Mouse (Mus musculus): Measurements from ENCODE around the gene Btn2a2. TPM values are rescaled to one million over a fixed set of nuclear protein-coding genes. Genes with fewer than 3 reads are reported as not detected.

Btn2a2 gene
- polyA plus RNA-seq, 1 experiment from 2014 or later = 0.87 TPM

- Histone ChIP-seq H3K9me3 (ENCODE audit: control insufficient read depth, low read length) (no peaks in the 10 kb centered on the region), H3K36me3 (ENCODE audit: control insufficient read depth, insufficient read depth, low read length) (no peaks in the 10 kb centered on the region), H3K4me1 (ENCODE audit: control insufficient read depth, insufficient read depth, low read length) (0 out of 2 replicates have a peak, but pooled peaks cover 3% of the 10 kb centered on the region), H3K9ac (ENCODE audit: low read depth, low read length) (no peak overlapping the region), H3K27ac (ENCODE audit: low read depth, low read length) (0 out of 2 replicates have a peak overlapping the region, but pooled peaks have one; percentile 30), H3K27me3 (ENCODE audit: control insufficient read depth, insufficient read depth, low read length) (no peaks in the 10 kb centered on the region), H3K4me2 (replicated peaks; ENCODE audit: low read depth, low read length) (peak overlapping the region; percentile 61), H3K4me3 (ENCODE audit: low read length) (peak overlapping the region; percentile 49)
- WGBS = 57% methylated on average over 3 of the region's 3 CpGs
- no peak for ATAC-seq (ENCODE audit: low FRiP score, low TSS enrichment)
Observed at GRCm38 (mm10) chr13:23448758-23449157, 39.9 kb downstream of the Btn2a2 start.

GRCm38 (mm10) chr13:23446498-23446952, 42.1 kb downstream of the Btn2a2 start:
- Histone ChIP-seq H3K4me2 (replicated peaks; ENCODE audit: low read depth, low read length) (peak overlapping the region; percentile 68), H3K9ac (ENCODE audit: low read depth, low read length) (peak overlapping the region; percentile 51), H3K27ac (ENCODE audit: low read depth, low read length) (peak overlapping the region; percentile 53; the same call in 1 of the 2 replicates)

GRCm38 (mm10) chr13:23445561-23446320, 42.9 kb downstream of the Btn2a2 start:
- ATAC-seq (ENCODE audit: low FRiP score, low TSS enrichment) = peak; percentile 93
- no peaks in the 10 kb centered on the region for H3K36me3 ChIP-seq (ENCODE audit: control insufficient read depth, insufficient read depth, low read length)
- H3K4me3 ChIP-seq (ENCODE audit: low read length) = peak overlapping the region; percentile 53
- H3K9ac ChIP-seq (ENCODE audit: low read depth, low read length) = peak overlapping the region; percentile 65
- peak overlapping the region; percentile 68 for H3K4me2 ChIP-seq (replicated peaks; ENCODE audit: low read depth, low read length)
- 0 out of 2 replicates have a peak, but pooled peaks cover 3% of the 10 kb centered on the region for H3K4me1 ChIP-seq (ENCODE audit: control insufficient read depth, insufficient read depth, low read length)
- H3K27ac ChIP-seq (ENCODE audit: low read depth, low read length) = peak overlapping the region; percentile 93
- under 1% methylated on average over 55 of the region's 55 CpGs for WGBS
- H3K9me3 ChIP-seq (ENCODE audit: control insufficient read depth, low read length) = no peaks in the 10 kb centered on the region
- H3K27me3 ChIP-seq (ENCODE audit: control insufficient read depth, insufficient read depth, low read length) = no peaks in the 10 kb centered on the region

More at GRCm38 (mm10) chr13:23446498-23446952, 42.1 kb downstream of the Btn2a2 start:
- H3K9me3 ChIP-seq (ENCODE audit: control insufficient read depth, low read length) = no peaks in the 10 kb centered on the region
- peak; percentile 61 for ATAC-seq (ENCODE audit: low FRiP score, low TSS enrichment)
- 0 out of 2 replicates have a peak, but pooled peaks cover 3% of the 10 kb centered on the region for H3K4me1 ChIP-seq (ENCODE audit: control insufficient read depth, insufficient read depth, low read length)
- H3K36me3 ChIP-seq (ENCODE audit: control insufficient read depth, insufficient read depth, low read length) = no peaks in the 10 kb centered on the region
- WGBS = under 1% methylated on average over 16 of the region's 16 CpGs
- no peaks in the 10 kb centered on the region for H3K27me3 ChIP-seq (ENCODE audit: control insufficient read depth, insufficient read depth, low read length)
- H3K4me3 ChIP-seq (ENCODE audit: low read length) = peak overlapping the region; percentile 53

- Histone ChIP-seq H3K4me1 (ENCODE audit: control insufficient read depth, insufficient read depth, low read length) (0 out of 2 replicates have a peak, but pooled peaks cover 3% of the 10 kb centered on the region), H3K9me3 (ENCODE audit: control insufficient read depth, low read length) (no peaks in the 10 kb centered on the region), H3K27me3 (ENCODE audit: control insufficient read depth, insufficient read depth, low read length) (no peaks in the 10 kb centered on the region), H3K4me2 (replicated peaks; ENCODE audit: low read depth, low read length) (peak overlapping the region; percentile 68), H3K9ac (ENCODE audit: low read depth, low read length) (peak overlapping the region; percentile 65), H3K27ac (ENCODE audit: low read depth, low read length) (peak overlapping the region; percentile 93), H3K36me3 (ENCODE audit: control insufficient read depth, insufficient read depth, low read length) (no peaks in the 10 kb centered on the region), H3K4me3 (ENCODE audit: low read length) (peak overlapping the region; percentile 53)
- ATAC-seq (ENCODE audit: low FRiP score, low TSS enrichment) = peak; percentile 8; the same call in 1 of the 2 replicates
- 3% methylated on average over 10 of the region's 10 CpGs for WGBS
Observed at GRCm38 (mm10) chr13:23445156-23445555, 43.5 kb downstream of the Btn2a2 start.

GRCm38 (mm10) chr13:23444451-23444850, 44.2 kb downstream of the Btn2a2 start:
- Histone ChIP-seq H3K36me3 (ENCODE audit: control insufficient read depth, insufficient read depth, low read length) (no peaks in the 10 kb centered on the region), H3K4me1 (ENCODE audit: control insufficient read depth, insufficient read depth, low read length) (0 out of 2 replicates have a peak, but pooled peaks cover 3% of the 10 kb centered on the region), H3K4me3 (ENCODE audit: low read length) (peak overlapping the region; percentile 53; the same call in 1 of the 2 replicates), H3K4me2 (replicated peaks; ENCODE audit: low read depth, low read length) (peak overlapping the region; percentile 68), H3K9me3 (ENCODE audit: control insufficient read depth, low read length) (no peaks in the 10 kb centered on the region), H3K9ac (ENCODE audit: low read depth, low read length) (no peak overlapping the region; the same call in 1 of the 2 replicates), H3K27me3 (ENCODE audit: control insufficient read depth, insufficient read depth, low read length) (no peaks in the 10 kb centered on the region), H3K27ac (ENCODE audit: low read depth, low read length) (no peak overlapping the region)
- 77% methylated on average over 5 of the region's 5 CpGs for WGBS
- no peak for ATAC-seq (ENCODE audit: low FRiP score, low TSS enrichment)

GRCm38 (mm10) chr13:23439901-23440300, 48.8 kb downstream of the Btn2a2 start:
- Histone ChIP-seq H3K36me3 (ENCODE audit: control insufficient read depth, insufficient read depth, low read length) (no peaks in the 10 kb centered on the region), H3K9ac (ENCODE audit: low read depth, low read length) (no peak overlapping the region), H3K27ac (ENCODE audit: low read depth, low read length) (no peak overlapping the region), H3K4me2 (replicated peaks; ENCODE audit: low read depth, low read length) (no peak overlapping the region), H3K4me1 (ENCODE audit: control insufficient read depth, insufficient read depth, low read length) (0 out of 2 replicates have a peak, but pooled peaks cover 6% of the 10 kb centered on the region), H3K9me3 (ENCODE audit: control insufficient read depth, low read length) (no peaks in the 10 kb centered on the region), H3K27me3 (ENCODE audit: control insufficient read depth, insufficient read depth, low read length) (no peaks in the 10 kb centered on the region), H3K4me3 (ENCODE audit: low read length) (no peak overlapping the region)
- 70% methylated on average over 10 of the region's 10 CpGs for WGBS
- ATAC-seq (ENCODE audit: low FRiP score, low TSS enrichment) = no peak

GRCm38 (mm10) chr13:23438521-23438920, 50.1 kb downstream of the Btn2a2 start:
- no peaks in the 10 kb centered on the region for H3K36me3 ChIP-seq (ENCODE audit: control insufficient read depth, insufficient read depth, low read length)
- H3K4me2 ChIP-seq (replicated peaks; ENCODE audit: low read depth, low read length) = peak overlapping the region; percentile 47
- H3K4me1 ChIP-seq (ENCODE audit: control insufficient read depth, insufficient read depth, low read length) = 0 out of 2 replicates have a peak, but pooled peaks cover 11% of the 10 kb centered on the region
- H3K9me3 ChIP-seq (ENCODE audit: control insufficient read depth, low read length) = no peaks in the 10 kb centered on the region
- H3K27ac ChIP-seq (ENCODE audit: low read depth, low read length) = no peak overlapping the region
- peak overlapping the region; percentile 48 for H3K4me3 ChIP-seq (ENCODE audit: low read length)
- ATAC-seq (ENCODE audit: low FRiP score, low TSS enrichment) = peak; percentile 44; the same call in 1 of the 2 replicates
- H3K9ac ChIP-seq (ENCODE audit: low read depth, low read length) = peak overlapping the region; percentile 28; the same call in 1 of the 2 replicates
- H3K27me3 ChIP-seq (ENCODE audit: control insufficient read depth, insufficient read depth, low read length) = no peaks in the 10 kb centered on the region
- under 1% methylated on average over 7 of the region's 7 CpGs for WGBS

GRCm38 (mm10) chr13:23437908-23438307, 50.7 kb downstream of the Btn2a2 start:
- peak; percentile 82 for ATAC-seq (ENCODE audit: low FRiP score, low TSS enrichment)
- WGBS = under 1% methylated on average over 17 of the region's 17 CpGs
- Histone ChIP-seq H3K4me1 (ENCODE audit: control insufficient read depth, insufficient read depth, low read length) (0 out of 2 replicates have a peak, but pooled peaks cover 14% of the 10 kb centered on the region), H3K9ac (ENCODE audit: low read depth, low read length) (peak overlapping the region; percentile 50; the same call in 1 of the 2 replicates), H3K4me3 (ENCODE audit: low read length) (peak overlapping the region; percentile 48), H3K27me3 (ENCODE audit: control insufficient read depth, insufficient read depth, low read length) (no peaks in the 10 kb centered on the region), H3K27ac (ENCODE audit: low read depth, low read length) (peak overlapping the region; percentile 3; the same call in 1 of the 2 replicates), H3K4me2 (replicated peaks; ENCODE audit: low read depth, low read length) (peak overlapping the region; percentile 47), H3K9me3 (ENCODE audit: control insufficient read depth, low read length) (no peaks in the 10 kb centered on the region), H3K36me3 (ENCODE audit: control insufficient read depth, insufficient read depth, low read length) (no peaks in the 10 kb centered on the region)
